Mouse (Mus musculus) CD4-positive helper T cell, adult 2 months (primary cell): ENCODE measurements around the gene Gm20865.
"Not testable (repeated sequence)": the region's sequence is repeated elsewhere in the genome, so short reads cannot be mapped to it uniquely, and the experiment has no call there.

ENCODE experiments used
- DNase-seq: peaks from one replicate; pipeline ENCODE4 v3.0.0-alpha.2; 2012; ENCODE audit warnings: low read depth, missing footprints, low spot score

Gene Gm20865

GRCm38 (mm10) chrY:21241275-21241674 lies at the start of gene Gm20865:
Gene Gm20865, plus strand, starts transcription at chrY:21241575.
- DNase-seq, result not testable (repeated sequence)
